Mouse (Mus musculus) hematopoietic stem cell, adult 5-6 weeks (primary cell): ENCODE data around the gene Ece1. TPM values are rescaled to one million over a fixed set of nuclear protein-coding genes. Genes with fewer than 3 reads are reported as not detected.

Source experiments
- ATAC-seq, 2 experiments: fragments of 125-278 bp in 1 of 2; replicated peaks in 1 of 2; 2 replicates each; pipeline ENCODE4 v1.8.0; 2016 to 2017; ENCODE audit warnings: inconsistent platforms in 2 of 2, mild to moderate bottlenecking in 2 of 2, moderate number of reproducible peaks in 2 of 2, low read depth in 1 of 2, moderate TSS enrichment in 1 of 2; ENCODE audit not compliant: low FRiP score in 2 of 2, poor library complexity in 2 of 2, severe bottlenecking in 2 of 2, insufficient read depth in 1 of 2, low TSS enrichment in 1 of 2
- total RNA-seq: library from RNA; stranded (forward); fragments of 172-1452, 232-1000 nt; gene quantifications from 2 replicates; pipeline ENCODE4 v1.2.3, GENCODE M21; 2017

Ece1 gene
- total RNA-seq, 1 experiment from 2014 or later, result 11.4 TPM

DNA sequence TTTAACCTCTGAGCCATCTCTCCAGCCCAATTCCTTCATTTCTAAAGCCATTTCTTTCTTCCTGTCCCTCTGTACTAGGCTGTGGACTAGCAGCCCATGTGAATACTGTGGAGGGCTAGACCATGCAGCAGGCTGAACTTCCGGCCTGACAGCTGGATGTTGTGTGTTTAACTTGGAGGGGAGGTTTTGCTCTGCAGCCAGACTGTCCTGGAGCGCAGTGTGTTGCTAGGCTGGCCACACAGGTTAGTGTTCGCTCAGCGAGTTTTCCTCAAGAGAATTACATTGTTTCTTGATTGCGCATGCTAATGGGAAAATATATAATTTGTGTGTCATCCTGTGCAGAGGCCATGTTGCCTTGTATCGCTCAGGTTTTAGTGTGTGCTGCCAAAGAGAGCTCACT lies 146.6 kb downstream of the Ece1 start:
- ATAC-seq, result no peak

DNA sequence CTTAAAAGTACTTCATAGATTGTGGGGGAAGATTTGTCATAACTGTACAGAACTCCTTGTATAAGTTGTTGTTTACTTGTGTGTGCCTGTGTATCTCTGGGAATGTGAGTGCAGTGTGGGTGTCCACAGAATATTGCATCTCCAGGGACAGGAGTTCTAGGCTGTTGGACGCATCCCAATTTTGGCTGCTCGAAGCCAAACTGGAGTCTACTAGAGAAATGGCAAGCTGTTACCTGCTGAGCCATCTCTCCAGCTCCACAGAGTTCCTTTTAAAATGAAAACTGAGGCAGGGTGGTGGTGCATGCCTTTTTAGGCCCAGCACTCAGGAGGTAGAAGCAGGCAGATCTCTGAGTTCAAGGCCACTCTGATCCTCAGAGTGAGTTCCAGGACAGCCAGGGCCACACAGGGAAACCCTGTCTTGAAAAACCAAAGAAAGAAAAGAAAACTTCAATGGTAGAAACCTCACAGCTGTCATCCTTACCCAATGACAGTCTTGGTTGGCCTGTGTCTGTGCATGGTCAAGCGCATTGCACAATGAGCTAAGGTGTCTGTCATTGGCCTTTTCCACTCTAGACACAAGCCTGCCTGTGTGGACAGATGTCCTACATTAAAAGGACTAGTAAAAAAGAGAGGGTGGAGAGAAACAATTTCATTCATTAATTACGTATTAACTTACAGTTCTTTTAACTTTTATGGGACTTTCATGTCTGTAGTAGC lies 147.9 kb downstream of the Ece1 start:
- no peak for ATAC-seq

DNA sequence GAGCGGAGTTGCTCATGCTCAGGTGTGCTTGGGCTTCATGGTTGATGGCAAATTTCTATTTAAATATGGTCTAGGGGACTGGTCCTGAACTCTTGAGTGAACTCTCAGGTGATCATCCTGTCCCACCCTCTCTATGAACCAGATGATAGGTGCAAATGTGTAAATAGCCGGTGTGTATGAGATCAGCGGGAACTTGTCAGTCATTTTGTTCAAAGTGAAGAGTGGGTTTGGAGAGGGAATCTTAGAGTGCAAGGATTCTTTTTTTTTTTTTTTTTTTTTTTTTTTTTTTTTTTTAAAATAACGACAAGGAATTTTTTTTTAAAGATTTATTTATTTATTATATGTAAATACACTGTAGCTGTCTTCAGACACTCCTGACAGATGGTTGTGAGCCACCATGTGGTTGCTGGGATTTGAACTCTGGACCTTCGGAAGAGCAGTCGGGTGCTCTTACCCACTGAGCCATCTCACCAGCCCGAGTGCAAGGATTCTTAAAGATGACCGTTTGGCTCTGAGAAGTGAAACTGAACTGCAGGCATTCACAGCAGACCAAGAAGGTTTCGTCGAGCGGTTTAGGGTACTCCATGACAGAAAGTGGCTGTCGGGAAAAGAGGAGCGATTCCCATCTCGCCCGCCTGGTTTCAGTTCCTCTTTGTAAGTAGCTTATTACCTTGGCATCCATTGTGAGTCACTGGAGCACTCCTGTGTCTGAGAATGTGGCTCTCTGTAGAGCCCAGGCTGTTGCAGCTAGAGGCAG lies 151.9 kb downstream of the Ece1 start:
- ATAC-seq, result no peak

Other genes with a start within 250 kb of the Ece1 start
- gene Rap1gap, start 197.5 kb upstream of the Ece1 start, total RNA-seq, result 1.8 and 7.0 TPM in 2 replicates
- gene Alpl, start 65.9 kb upstream of the Ece1 start, total RNA-seq, result not detected in 2 replicates
- gene Eif4g3, start 130.8 kb downstream of the Ece1 start, total RNA-seq, result 41.2 and 51.2 TPM in 2 replicates